Mouse (Mus musculus): ENCODE results near the gene Rnf217. TPM values are rescaled to one million over a fixed set of nuclear protein-coding genes. Genes with fewer than 3 reads are reported as not detected.

Rnf217 gene
- polyA plus RNA-seq, 2 experiments from 2014 or later, result 0.03 TPM; not detected in 1

DNA sequence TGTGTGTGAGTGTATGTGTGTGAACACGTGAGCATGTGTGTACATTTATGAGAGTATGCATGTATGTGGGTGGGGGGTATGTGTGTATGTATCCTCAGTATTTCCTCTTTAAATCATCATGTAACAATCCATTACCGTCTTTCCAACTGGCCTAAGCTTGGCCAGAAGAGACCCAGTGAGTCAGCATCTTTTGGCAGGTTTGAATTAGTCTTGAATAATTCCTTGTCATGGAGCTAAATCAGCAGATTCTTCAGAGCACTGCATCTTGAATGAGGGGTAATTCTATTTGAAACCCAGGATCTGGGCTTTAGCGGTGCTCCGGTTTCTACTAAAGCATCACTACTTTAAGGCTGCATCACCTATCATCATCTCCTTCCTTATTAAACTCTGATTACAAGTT, 55.7 kb downstream of the Rnf217 start:
- ATAC-seq, result no peak

DNA sequence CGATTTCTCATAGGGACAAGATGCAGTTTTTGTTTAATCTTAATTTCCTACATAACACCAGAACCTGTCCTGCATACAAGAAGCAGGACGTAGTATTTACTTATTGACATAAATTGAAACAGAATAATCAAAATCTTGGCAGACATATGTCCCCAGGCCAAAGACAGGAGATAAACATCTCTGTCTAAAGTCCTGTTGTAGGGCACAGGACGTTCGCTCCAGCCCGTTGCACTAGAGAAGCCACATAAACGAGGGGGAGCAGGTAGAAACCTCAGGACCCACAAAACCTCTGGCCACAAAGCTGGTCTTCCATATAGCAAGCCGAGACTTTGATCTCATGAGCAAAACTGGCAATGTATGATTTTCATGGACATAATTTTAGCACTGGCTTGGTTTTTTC, 57.1 kb downstream of the Rnf217 start:
- no peak for ATAC-seq

DNA sequence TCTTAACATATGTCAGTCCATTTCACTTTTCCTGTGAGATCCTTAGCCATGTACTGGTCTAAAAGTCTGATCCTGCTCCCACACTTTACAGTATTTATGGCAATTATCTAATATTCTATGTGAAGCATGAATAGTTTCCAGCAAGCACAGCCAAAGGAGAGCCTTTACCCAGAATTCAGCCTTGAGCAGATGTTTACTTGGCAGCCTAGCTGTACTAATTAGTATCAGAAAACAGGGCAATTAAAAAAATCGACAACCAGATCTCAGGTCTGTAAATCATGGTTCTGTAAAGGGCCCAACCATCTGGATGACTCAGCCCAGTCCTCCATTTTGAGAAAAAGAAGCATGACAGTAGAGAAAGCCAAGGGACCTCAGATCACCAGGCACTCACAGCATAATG, 57.6 kb downstream of the Rnf217 start:
- no peak for ATAC-seq

DNA sequence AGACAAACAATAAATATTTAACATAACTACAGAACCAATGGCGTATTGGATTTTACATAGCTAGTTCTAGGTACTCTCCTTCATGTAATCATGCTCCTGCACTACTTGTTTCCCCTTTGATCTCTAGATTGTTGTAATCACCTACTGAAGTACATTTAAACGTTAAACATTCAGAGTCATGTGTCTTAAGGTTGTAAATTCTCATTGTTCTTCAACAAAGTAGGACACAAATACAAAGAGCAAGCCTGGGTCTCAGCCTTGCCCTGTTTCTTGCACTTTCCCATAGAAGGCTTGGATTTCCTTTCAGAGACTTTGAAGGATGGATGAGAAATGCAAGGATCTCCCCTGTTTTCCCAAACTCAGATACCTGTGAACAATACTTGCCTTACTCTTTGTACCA, 61.8 kb downstream of the Rnf217 start:
- ATAC-seq, result no peak

DNA sequence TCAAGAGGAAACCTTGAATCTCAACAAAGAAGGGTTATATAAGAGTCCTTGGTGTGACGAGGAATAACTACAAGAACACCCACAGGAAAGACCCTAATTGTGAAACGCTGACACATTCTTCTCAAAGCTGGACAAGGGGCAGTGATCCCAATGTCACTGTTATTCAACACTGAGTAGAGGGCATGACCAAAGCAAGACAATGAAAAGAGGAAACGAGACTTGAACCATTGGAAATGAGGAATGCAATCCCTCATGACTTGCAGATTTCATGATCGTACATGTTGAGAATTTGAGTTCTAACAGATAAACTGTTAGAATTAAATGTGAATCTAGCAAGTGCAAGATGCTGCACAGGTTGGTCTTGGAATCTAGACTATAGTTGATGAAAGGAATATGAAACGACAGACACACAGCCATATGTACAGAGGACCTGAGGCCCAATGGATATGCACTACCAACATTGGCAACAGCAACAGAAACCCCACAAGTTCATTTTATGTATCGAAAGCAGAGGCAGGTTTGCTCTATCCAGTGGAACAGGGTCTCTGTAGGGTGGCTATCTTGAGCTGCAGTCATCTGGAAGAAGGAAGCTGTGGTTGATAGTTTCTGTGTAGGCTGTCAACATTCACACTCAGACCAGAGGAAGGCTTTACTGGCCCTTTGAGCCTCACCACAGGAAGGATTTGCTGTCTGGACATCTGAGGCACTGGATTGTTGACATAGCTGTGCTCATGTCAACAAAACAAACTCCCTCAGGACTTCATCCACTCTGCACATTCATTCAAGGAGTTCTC, 64.6 kb downstream of the Rnf217 start:
- no peak for ATAC-seq

DNA sequence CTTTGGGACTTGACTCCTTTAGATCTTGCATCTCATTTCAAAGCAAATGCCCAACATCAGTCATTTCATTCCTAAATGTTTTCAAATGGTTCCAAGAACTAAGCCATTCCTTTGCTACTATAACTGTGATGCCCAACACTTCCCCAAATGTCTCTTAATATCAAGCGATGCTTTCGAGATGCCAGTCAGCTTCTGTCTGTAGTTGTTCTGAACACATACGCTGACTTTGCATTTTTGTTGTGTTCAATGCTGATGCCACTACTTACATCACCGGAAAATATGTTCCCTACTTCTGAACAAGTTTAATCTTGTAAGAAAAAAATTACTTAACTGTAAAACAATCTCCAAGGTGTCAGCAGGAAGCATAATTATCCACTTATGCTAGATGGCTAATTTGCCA, 68.5 kb downstream of the Rnf217 start:
- ATAC-seq, result no peak

DNA sequence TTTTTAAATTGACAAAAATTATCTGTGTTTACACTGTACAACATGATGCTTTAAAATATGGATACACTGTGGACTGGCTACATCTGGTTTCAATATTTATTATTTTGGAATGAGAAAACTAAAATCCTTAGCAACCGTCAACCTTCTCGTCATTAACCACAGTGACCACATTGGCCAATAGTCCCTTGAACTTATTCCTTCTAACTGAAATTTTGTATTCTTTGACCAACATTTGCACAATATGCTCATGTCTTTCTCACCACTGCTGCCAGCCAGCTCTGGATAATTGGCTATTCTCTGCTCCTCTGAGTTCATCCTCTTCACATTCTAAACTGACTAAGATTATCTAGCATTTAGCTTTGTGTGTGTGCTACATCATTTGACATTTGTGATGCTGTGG, 69.6 kb downstream of the Rnf217 start:
- no peak for ATAC-seq

DNA sequence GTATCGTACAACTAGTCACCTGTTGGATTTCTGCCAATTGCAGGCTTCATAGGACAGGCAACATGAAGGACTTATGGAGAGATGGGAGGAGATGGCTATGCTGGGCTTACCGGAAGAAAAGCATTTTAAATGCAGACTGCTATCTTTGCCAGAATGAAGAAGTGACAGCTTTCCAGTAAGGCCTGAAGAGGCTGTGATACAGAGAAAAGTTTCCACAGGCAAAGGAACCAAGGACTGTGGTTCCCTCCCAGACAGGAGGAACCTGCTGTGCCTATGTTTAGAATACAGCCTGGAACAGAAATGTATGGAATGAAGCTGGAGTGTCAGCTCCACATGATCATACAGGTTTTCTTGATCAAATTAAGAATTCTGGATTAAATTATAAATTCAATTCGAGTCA, 70.3 kb downstream of the Rnf217 start:
- ATAC-seq, result no peak

DNA sequence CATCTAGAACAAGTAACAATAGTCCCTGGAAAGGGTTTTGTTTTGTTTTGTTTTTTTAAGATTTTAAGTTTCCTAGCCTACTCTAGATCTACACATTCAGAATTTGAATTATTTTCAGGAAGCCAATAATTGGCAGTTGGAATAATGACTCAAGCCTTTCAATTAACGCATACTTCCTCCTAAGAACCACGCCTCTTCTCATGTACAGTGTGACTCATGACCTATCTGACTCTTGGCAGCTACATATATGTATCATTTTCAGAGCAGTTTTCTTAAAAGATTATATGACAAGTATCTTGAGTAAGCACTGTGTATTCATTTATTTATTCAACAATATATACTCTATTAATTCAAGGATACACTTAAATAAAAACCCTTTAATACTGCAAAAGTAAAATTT, 70.7 kb downstream of the Rnf217 start:
- no peak for ATAC-seq

DNA sequence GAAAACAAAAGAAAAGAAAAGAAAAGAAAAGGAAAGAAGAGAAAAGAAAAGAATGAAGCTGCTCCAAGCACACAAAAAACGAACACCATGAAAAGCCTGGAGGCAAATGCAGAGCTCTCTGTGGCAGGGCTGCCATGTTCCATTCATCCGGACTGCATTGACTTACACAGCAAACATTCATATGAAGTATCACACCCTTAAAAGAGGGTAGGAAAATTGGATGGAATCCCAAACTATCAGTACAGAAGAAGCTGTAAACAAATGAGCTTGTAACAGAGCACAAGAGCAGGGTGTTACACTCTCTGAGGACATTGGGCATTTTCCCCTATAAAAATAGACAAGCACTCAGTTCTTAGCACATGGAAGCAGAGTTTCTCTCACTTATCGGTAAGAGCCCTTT, 71.8 kb downstream of the Rnf217 start:
- no peak for ATAC-seq

DNA sequence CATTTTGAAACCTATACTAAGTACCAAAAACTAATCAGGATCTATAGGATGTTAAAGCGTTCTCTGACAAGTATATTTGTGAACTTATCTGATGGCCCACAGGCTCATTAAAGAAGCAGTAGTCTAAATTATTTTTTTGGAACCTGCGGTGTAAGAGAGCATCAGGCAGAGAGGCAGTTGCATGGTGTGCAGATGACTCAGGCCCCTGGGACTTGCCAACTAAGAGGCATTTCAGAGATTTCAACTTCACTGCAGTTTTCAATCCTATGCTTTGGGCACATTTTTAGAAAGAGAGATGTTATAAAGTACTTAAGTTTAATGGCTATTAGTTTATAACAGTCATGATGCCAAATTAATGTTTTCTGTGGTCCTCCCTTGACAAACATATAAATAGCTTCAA, 73.9 kb downstream of the Rnf217 start:
- no peak for ATAC-seq

DNA sequence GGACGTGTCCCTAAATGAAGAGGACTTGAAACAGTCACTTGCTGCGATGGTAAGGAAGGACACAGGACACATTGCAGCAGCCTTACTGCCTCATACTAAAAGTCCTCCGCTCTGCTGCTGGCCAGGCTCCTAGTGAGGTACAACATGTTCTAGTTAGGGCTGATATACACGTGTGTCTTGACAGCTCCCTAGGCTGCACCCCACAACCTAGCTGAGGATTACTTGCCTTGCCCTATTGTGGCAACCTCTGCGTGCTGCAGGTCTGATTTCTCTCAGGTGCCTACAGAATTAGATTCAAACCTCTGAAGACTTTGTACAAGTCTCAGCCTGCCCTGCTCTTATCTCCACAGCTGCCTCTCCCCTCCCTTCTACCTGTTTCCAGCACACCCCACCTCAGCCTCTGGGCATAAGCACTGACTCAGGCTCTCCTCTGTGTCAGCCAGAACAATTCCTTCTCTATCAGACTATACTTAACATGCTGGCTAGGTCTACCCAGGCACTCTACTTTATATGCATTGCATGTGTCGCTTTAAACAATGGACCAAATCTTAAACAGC, 75.6 kb downstream of the Rnf217 start:
- ATAC-seq, result no peak

DNA sequence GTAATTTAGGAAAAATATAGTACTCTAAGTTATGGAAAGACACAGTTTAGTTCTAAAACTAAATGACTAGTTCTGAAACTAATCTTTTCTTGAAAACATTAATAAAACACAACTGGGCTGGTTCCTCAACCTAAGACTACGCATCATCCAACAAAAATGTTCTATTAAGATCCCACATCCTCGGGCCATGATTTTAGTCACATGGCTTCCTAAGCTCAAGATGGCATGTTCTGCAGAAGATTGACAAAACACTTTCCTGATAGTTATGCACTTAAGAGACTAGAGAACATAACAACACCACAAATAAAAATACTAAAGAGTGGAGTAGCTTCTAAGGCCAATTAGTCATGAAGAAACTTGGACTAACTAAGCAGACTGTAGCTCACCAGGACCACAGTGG, 76.2 kb downstream of the Rnf217 start:
- no peak for ATAC-seq

DNA sequence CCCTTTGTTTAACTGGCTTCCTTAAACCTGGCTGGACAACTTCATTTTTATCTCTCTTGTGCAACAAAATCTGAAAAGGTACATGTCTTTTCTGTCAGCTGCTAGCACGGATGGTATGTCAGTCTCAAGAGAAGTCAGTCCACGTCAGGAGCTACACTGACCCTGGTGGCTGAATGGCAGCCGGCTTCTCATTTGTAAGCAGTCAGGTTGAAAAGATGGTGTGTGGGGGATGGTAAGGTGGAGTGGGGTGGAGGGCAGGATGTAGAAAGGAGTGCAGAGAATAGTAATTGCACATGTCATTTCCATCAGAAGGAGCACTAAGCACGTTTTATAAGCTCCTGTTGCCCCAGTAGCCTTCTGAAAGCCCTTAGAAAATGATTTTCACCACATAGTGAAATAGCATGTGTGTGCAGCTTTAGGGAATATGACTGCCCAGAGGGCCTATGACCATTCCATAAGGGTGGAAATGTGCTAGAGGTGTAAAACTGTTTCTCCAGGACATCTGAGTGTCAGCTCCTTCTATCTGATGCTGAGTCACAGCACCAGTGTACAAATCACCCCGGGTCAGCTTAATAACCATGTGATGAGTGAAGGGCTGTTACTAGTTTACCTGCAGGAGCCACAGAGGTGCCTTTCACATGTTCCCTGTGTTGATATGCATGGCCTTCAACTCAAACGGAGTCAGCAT, 80.5 kb downstream of the Rnf217 start:
- no peak for ATAC-seq

DNA sequence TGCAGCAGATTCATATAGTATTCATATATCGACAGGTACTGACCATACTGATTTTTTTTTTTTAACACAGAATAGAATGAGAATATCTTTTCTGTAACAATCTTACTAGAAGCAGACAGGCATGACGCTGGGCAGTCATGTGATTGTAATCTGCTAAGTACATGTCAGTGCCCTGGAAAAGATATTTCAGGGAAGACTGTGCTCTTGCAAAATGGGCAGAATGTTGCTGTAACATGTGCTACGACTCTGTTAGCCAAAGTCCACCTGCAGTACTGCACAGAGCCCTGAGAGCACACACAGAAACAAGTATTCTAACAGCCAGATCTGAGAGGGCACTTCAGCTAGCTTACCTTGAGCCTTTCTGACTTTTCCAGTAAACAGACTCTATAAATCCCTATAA, 83.3 kb downstream of the Rnf217 start:
- no peak for ATAC-seq

DNA sequence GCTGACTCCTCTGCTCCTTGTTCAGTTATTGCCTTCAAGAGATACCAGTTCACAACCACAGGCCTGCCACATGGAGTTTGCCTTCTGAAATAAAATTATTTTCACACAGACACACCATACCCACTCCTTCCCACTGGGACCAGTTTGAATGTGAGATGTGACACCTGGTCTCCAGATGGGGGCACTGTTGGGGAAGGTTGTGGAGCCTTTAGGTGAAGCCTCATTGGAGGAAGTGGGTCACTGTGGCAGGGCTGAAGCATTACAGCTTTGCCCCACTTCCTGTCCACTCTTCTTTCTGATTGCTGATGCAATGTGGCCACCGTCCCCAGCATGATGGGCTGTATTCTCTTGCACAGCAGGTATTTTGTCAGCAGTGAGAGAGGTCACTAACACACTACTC, 89.6 kb downstream of the Rnf217 start:
- ATAC-seq, result no peak

DNA sequence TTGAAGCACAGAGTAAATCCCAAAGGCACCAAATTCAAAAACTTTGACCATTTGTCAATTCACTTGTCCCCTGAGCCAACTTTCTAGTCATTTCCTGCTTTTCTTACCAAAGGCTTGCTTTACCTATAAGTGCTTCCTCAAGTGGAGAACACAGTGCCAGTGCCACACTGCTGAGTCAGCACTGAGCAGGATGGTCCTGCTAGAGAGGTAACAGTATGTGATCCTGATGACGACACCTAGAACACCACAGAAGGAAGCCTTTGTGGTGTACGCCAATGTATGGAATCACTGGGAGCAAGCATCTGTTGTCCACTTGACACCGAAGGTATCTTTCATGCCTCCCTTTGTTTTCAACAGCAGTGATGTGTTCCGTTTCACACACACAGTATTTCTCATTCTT, 90.8 kb downstream of the Rnf217 start:
- no peak for ATAC-seq

DNA sequence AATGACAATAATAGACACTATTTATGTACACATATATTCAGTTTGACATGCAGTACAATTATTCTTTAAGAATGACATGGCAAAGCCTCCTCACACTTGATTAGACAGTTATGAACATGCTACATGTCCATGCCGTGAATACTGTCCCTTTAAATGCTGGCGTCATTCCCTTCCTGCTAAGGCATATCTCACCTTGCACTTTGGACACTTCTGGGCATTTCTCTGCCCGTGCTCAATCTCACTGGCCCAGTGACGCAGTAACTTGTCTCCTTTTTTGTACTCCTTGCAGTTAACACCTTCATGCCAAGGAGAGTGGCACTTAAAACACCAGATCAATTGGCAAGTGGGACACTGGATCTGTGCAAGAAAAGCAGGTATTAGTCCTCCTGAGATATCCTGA, 91.8 kb downstream of the Rnf217 start:
- no peak for ATAC-seq

DNA sequence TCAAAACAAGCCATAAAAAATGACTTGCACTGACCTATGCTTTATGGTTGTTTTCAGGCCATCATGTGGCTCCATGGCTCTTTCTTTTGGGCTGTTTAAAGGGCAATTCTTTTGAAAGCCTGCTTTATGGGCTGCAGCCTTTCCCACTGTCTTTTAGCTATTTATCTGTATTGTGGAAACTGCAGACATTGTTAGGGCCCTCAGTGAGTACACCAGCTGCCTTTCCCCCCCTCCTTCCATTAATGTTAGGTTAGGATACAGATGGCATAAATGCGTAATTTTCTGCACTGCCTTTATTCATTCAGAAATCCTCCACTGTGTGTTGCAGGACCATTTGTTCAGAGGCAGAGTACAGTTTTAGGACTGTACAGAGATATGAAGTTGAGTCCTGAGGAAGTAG, 93.1 kb downstream of the Rnf217 start:
- ATAC-seq, result no peak

DNA sequence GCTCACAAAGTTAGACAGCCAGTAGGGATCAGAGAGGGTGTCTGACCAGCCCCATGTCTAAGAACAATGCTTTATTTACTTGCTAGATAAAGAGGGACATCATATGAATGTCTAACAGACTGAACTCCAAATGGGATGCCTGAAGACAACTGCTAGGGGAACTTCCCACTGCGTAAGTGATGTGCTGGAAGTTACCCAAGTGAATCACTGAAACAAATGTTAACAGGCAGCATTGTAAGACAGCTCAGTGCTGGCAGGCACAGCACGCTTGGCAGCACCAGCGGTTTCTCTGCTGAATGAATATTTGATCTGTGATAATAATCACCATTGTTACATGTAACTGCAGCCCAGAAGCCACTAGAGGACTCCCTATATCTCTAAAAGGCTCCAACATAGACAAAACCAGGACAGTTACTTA, 104.8 kb downstream of the Rnf217 start:
- ATAC-seq, result no peak

DNA sequence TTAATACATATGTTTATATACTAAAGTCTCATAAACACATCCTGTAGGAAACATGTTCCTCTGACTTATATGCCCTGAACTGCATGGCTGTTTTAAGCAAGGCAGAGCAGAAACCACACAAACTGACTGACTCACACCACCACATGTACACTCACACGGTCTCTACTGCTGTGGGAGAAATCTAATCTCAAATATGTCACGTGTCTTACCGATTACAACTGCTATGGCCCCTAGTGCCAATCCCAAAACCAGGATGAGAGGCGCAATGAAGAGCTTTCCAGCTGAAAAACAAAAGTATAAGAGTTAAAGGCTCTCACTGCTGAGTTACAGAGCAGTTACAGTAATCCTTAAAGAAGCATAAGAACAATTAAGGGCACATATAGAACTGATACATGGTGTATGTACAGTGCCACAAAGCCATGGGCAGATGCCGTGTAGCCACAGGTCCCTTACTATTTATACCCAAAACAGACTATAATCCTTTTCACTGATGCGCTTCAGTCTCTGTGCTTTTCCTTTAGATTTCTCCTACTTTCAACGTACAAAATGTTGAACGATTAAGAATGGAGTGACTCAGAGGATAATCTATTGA, 105.3 kb downstream of the Rnf217 start:
- no peak for ATAC-seq

DNA sequence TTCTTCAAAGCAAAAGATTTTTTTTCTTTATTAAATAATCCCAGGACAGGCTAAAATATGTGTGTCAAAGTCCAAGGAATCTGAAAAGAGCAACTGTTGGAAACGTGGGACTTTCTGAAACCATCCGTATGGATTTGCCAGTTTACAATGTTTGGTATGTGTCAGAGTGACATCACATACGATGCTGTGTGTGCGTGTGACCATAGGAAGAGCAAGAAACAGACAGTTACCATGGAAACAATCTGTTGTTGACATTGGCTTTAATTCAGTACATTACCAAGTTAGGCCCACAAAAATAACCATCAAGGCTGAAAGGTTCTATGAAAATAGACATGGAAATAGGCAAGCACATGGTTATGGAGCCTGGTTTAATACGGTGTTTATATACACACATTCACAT, 107.3 kb downstream of the Rnf217 start:
- no peak for ATAC-seq

DNA sequence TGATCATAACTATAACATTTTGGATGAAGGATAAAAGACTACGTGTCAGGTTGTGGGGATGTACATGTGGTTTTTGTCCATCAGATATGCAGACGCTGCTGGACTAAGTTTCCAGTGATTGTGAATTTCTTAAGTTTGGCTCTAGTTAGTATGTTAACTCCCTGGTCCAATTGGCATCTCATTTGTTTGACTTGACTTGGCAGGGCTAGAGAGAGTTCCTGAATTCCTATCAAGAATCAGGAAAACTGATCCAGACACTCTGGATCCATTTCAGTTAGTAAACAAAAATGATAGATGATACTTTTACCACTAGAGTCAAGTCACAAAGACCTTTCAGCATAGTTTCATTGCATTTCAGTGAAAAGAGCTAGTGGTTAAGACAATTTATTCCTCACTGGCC, 112.1 kb downstream of the Rnf217 start:
- no peak for ATAC-seq

DNA sequence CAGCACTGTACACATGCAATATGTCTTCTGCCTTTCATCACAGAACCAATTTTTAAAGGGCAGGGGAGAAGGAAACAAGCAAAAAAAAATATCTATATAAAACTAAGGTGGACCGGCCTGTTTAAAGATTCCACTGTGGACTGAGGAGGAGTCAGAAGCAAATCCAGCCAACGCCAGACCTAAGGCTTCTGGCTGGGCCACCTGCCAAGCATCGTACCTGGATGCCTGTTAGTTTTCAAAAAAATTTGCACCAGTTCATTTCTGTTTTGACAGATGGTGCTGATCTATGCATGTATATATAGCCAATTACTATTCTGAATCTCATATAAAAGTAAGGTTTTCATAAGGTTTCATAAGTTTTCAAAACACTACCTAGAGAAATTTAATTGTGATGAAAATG, 113.2 kb downstream of the Rnf217 start:
- ATAC-seq, result no peak
